Comparison of ENCODE assay signal across 25 mouse cellular contexts in genomic region chr7:140205864-140206263, GRCm38 (mm10). TPM values are rescaled to one million over a fixed set of nuclear protein-coding genes. Genes with fewer than 3 reads are reported as not detected.
"Had no signal": no experiment of that assay in that cellular context is flagged by ENCODE, and none has a peak within 500 bp of the region (broad histone marks: within the 10 kb centered on the region; RNA-seq: fewer than 3 reads in every experiment).

Olfr524 (minus strand) TSS chr7:140205964.

- H3K27me3 ChIP-seq: liver, embryonic 13.5 days; liver, embryonic 15.5 days; lung, embryonic 15.5 days; midbrain, embryonic 13.5 days; midbrain, embryonic 15.5 days; neural tube, embryonic 12.5 days; stomach, embryonic 15.5 days had no signal

- DNase-seq: liver, embryonic 13.5 days; liver, postnatal 0 days; lung, adult 2 months; lung, postnatal 14 days; lung, postnatal 36 days; right cerebral cortex, postnatal 14 days; thymus, postnatal 36 days had no signal

- H3K9me3 ChIP-seq: liver, embryonic 13.5 days; liver, embryonic 15.5 days; lung, embryonic 15.5 days; megakaryocyte, embryonic 14.5 days; midbrain, embryonic 13.5 days; midbrain, embryonic 15.5 days; neural tube, embryonic 12.5 days; stomach, embryonic 15.5 days had no signal

- H3K27ac ChIP-seq: liver, embryonic 13.5 days; liver, embryonic 15.5 days; lung, embryonic 15.5 days; macrophage; midbrain, embryonic 13.5 days; midbrain, embryonic 15.5 days; neural tube, embryonic 12.5 days; stomach, embryonic 15.5 days; stomach, postnatal 0 days had no signal

- H3K4me1 ChIP-seq: lung, embryonic 15.5 days; midbrain, embryonic 13.5 days; midbrain, embryonic 15.5 days; neural tube, embryonic 12.5 days; stomach, embryonic 15.5 days had no signal

- H3K4me3 ChIP-seq: liver, embryonic 13.5 days; liver, embryonic 15.5 days; lung, embryonic 15.5 days; megakaryocyte, embryonic 14.5 days; midbrain, embryonic 13.5 days; midbrain, embryonic 15.5 days; neural tube, embryonic 12.5 days; stomach, embryonic 15.5 days had no signal

- H3K36me3 ChIP-seq: liver, embryonic 13.5 days; liver, embryonic 15.5 days; lung, embryonic 15.5 days; midbrain, embryonic 13.5 days; midbrain, embryonic 15.5 days; neural tube, embryonic 12.5 days; stomach, embryonic 15.5 days had no signal

- H3K9ac ChIP-seq: liver, embryonic 13.5 days; liver, embryonic 15.5 days; liver, postnatal 0 days; lung, embryonic 15.5 days; midbrain, embryonic 13.5 days; midbrain, embryonic 15.5 days; neural tube, embryonic 12.5 days; stomach, embryonic 15.5 days had no signal

- ATAC-seq: liver, postnatal 0 days; lung, postnatal 0 days; midbrain, embryonic 13.5 days; midbrain, embryonic 15.5 days had no signal

- H3K4me2 ChIP-seq: liver, embryonic 13.5 days; liver, embryonic 15.5 days; lung, embryonic 15.5 days; midbrain, embryonic 11.5 days; midbrain, embryonic 13.5 days; midbrain, embryonic 15.5 days; neural tube, embryonic 12.5 days; stomach, embryonic 15.5 days had no signal

RNA-seq across cellular contexts. Expression of gene Olfr524, which starts in this region (rescaled TPM):
- total RNA-seq: megakaryocyte progenitor cell, adult 5-6 weeks; midbrain, postnatal 0 days; monocyte, adult 5-6 weeks; neutrophil, adult 5-6 weeks had no signal
- polyA plus RNA-seq: liver, embryonic 13.5 days; liver, embryonic 15.5 days; liver, postnatal 0 days; lung, adult 2 months; lung, postnatal 0 days; macrophage; midbrain, embryonic 11.5 days; midbrain, embryonic 13.5 days; midbrain, embryonic 15.5 days; midbrain, postnatal 0 days; neural tube, embryonic 12.5 days; neural tube, embryonic 14.5 days; stomach, embryonic 15.5 days; stomach, postnatal 0 days; testis, adult 2 months; urinary bladder, adult 2 months had no signal
